Comparison of ENCODE assay signal across 12 mouse cellular contexts in genomic region chrX:82528640-82529351, GRCm38 (mm10).
"Had no signal": no experiment of that assay in that cellular context is flagged by ENCODE, and none has a peak within 500 bp of the region (broad histone marks: within the 10 kb centered on the region; RNA-seq: fewer than 3 reads in every experiment).

No protein-coding gene starts in this region.

- H3K36me3 ChIP-seq: liver, embryonic 13.5 days; midbrain, embryonic 12.5 days had no signal

- ATAC-seq: midbrain, embryonic 16.5 days had no signal

- DNase-seq: kidney, adult 2 months; kidney, postnatal 10 days; layer of hippocampus, postnatal 36 days; liver, embryonic 13.5 days; lung, adult 2 months; lung, postnatal 14 days; lung, postnatal 4 days; thymus, adult 18-20 months; thymus, postnatal 36 days had no signal

- H3K4me1 ChIP-seq: liver, embryonic 13.5 days; midbrain, embryonic 12.5 days had no signal

- H3K27me3 ChIP-seq: liver, embryonic 13.5 days; midbrain, embryonic 12.5 days had no signal

- H3K4me2 ChIP-seq: liver, embryonic 13.5 days; midbrain, embryonic 12.5 days had no signal

- H3K4me3 ChIP-seq: left cerebral cortex, adult 2 months; liver, embryonic 13.5 days; midbrain, embryonic 12.5 days had no signal

- H3K9me3 ChIP-seq: liver, embryonic 13.5 days; midbrain, embryonic 12.5 days had no signal

- H3K27ac ChIP-seq: left cerebral cortex, adult 2 months; liver, embryonic 13.5 days; midbrain, embryonic 12.5 days had no signal

- H3K9ac ChIP-seq: liver, embryonic 13.5 days; midbrain, embryonic 12.5 days had no signal
